Mouse (Mus musculus): Measurements from ENCODE around the gene Olfr1239. TPM values are rescaled to one million over a fixed set of nuclear protein-coding genes. Genes with fewer than 3 reads are reported as not detected.

The Olfr1239 gene
- not detected for polyA plus RNA-seq (2017; shearing (Covaris generic))

DNA sequence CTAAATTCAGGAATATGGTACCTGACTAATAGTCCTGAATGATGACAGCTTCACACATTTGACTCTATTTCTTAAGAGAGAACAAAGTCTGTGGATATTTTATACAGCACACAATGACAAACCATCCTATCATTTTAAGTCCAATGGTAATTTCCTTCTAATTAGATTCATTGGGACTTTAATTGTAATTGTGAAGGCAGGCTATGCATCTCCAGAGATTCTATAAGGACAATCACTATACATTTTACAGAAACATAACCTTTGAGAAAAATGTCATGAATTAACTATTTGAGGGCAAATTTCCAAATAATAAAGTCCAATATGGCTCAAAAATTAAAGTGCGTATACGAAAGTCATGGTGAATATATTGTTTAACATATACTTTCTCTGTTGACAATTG lies at the start of gene Olfr1239:
Gene Olfr1239, minus strand, starts transcription at position 101 of the 400 bp plus-strand sequence.

GRCm38 (mm10) chr2:89442900-89443299 lies 22.7 kb upstream of the Olfr1239 start, which contains the start of gene Olfr1240:
TSS of gene Olfr1240 (minus strand) at chr2:89443000.

DNA sequence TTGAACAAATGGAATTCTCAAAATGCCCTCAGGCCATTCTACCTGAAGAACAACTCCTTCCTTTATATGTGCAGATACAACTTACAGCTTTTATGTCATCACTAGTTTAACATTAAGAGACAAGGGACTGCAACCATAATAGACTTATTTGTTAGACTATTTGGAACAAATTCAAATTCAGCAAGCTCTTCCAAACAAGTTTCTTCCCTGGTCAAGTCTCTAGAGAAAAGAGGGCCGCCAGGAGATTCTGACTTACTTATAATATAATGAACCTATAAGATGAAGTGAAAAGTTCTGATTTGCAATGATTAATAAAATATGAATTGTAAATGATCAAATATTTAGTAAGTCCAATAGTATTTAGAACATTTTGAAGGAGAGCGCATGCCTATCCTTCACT lies 10.6 kb downstream of the Olfr1239 start, which contains the start of gene Olfr1238:
Gene Olfr1238, minus strand, starts transcription at position 101 of the 400 bp plus-strand sequence.

Other genes starting within 250 kb of the Olfr1239 start
- gene Olfr1225, start 245.7 kb downstream of the Olfr1239 start, polyA plus RNA-seq (2017; shearing (Covaris generic)), result not detected
- gene Olfr1226, start 220.4 kb downstream of the Olfr1239 start, polyA plus RNA-seq (2017; shearing (Covaris generic)), result not detected
- gene Olfr1228, start 166.3 kb downstream of the Olfr1239 start, polyA plus RNA-seq (2017; shearing (Covaris generic)), result not detected
- gene Olfr1229, start 132.4 kb downstream of the Olfr1239 start, polyA plus RNA-seq (2017; shearing (Covaris generic)), result not detected
- not detected for gene Olfr1230, start 123.1 kb downstream of the Olfr1239 start, polyA plus RNA-seq (2017; shearing (Covaris generic))
- not detected for gene Olfr1231, start 113.3 kb downstream of the Olfr1239 start, polyA plus RNA-seq (2017; shearing (Covaris generic))
- not detected for gene Olfr1232, start 90.7 kb downstream of the Olfr1239 start, polyA plus RNA-seq (2017; shearing (Covaris generic))
- not detected for gene Olfr1233, start 78.0 kb downstream of the Olfr1239 start, polyA plus RNA-seq (2017; shearing (Covaris generic))
- gene Olfr1234, start 55.5 kb downstream of the Olfr1239 start, polyA plus RNA-seq (2017; shearing (Covaris generic)), result not detected
- gene Olfr1238, start 10.7 kb downstream of the Olfr1239 start, polyA plus RNA-seq (2017; shearing (Covaris generic)), result not detected
- gene Olfr1240, start 22.6 kb upstream of the Olfr1239 start, polyA plus RNA-seq (2017; shearing (Covaris generic)), result not detected
- not detected for gene Olfr1241, start 66.7 kb upstream of the Olfr1239 start, polyA plus RNA-seq (2017; shearing (Covaris generic))
- gene Olfr1242, start 77.9 kb upstream of the Olfr1239 start, polyA plus RNA-seq (2017; shearing (Covaris generic)), result not detected
- not detected for gene Olfr1243, start 111.1 kb upstream of the Olfr1239 start, polyA plus RNA-seq (2017; shearing (Covaris generic))
- gene Olfr1245, start 158.0 kb upstream of the Olfr1239 start, polyA plus RNA-seq (2017; shearing (Covaris generic)), result not detected
- not detected for gene Olfr1246, start 172.8 kb upstream of the Olfr1239 start, polyA plus RNA-seq (2017; shearing (Covaris generic))
- gene Olfr1247, start 193.7 kb upstream of the Olfr1239 start, polyA plus RNA-seq (2017; shearing (Covaris generic)), result not detected
- gene Olfr1248, start 197.8 kb upstream of the Olfr1239 start, polyA plus RNA-seq (2017; shearing (Covaris generic)), result not detected
- gene Olfr1249, start 214.6 kb upstream of the Olfr1239 start, polyA plus RNA-seq (2017; shearing (Covaris generic)), result not detected
- not detected for gene Olfr1250, start 241.1 kb upstream of the Olfr1239 start, polyA plus RNA-seq (2017; shearing (Covaris generic))

Data from activated CD4-positive, CD25-positive, alpha-beta regulatory T cell, adult 9 weeks (primary cell).